Mouse (Mus musculus) liver, embryonic 14.5 days (tissue): ENCODE measurements at regions not wholly inside any gene's neighbourhood (a gene's known extent, or its start where the extent isn't known, plus 50 kb on each side); places are given as distances from the start of the nearest gene placed in this dataset.

Experiments used
- ATAC-seq: fragments of 200-750 bp; cut with Nextera tagmentation; 2 replicates; pipeline ENCODE4 v1.8.0; 2017; ENCODE audit warnings: moderate number of reproducible peaks, mild to moderate bottlenecking, moderate library complexity; ENCODE audit not compliant: insufficient read depth
- DNase-seq, 3 experiments: peaks; one replicate each; pipeline ENCODE4 v3.0.0-alpha.2; 2012 to 2013; ENCODE audit warnings: low read depth in 3 of 3, low spot score in 3 of 3
- H3K27ac ChIP-seq: fragments of 300-500 bp; sonication (generic); 2 replicates; pipeline ENCODE4 v1.5.1; 2014; ENCODE audit warnings: moderate library complexity, mild to moderate bottlenecking, control low read depth, inconsistent platforms
- H3K27me3 ChIP-seq: fragments of 300-500 bp; sonication (generic); 2 replicates; pipeline ENCODE4 v1.6.1; 2014; ENCODE audit warnings: mild to moderate bottlenecking, low read length, moderate library complexity; ENCODE audit not compliant: control insufficient read depth, insufficient read depth
- H3K36me3 ChIP-seq: fragments of 300-500 bp; sonication (generic); replicated peaks from 2 replicates; pipeline ENCODE4 v1.6.1; 2014; ENCODE audit warnings: low read depth; ENCODE audit not compliant: control insufficient read depth, insufficient read depth
- H3K4me1 ChIP-seq, 2 experiments: fragments of 200-500 bp in 1 of 2; fragments of 300-500 bp in 1 of 2; sonication (generic) in 1 of 2; replicated peaks; 2 replicates each; pipeline ENCODE4 v1.6.1; 2012 to 2014; ENCODE audit warnings: antibody characterized with exemption in 1 of 2, inconsistent platforms in 1 of 2, low read length in 1 of 2; ENCODE audit not compliant: control insufficient read depth in 2 of 2, insufficient read depth in 2 of 2
- H3K4me2 ChIP-seq: fragments of 300-500 bp; sonication (generic); 2 replicates; pipeline ENCODE4 v1.6.1; 2014; ENCODE audit warnings: low read depth, mild to moderate bottlenecking, control low read depth, moderate library complexity
- H3K4me3 ChIP-seq, 2 experiments: fragments of 200-500 bp in 1 of 2; fragments of 300-500 bp in 1 of 2; sonication (generic) in 1 of 2; 2 replicates each; pipeline ENCODE4 v1.5.1; 2012 to 2014; ENCODE audit warnings: low read depth in 2 of 2, low read length in 2 of 2, mild to moderate bottlenecking in 2 of 2, control low read depth in 1 of 2, inconsistent platforms in 1 of 2, moderate library complexity in 1 of 2; ENCODE audit not compliant: insufficient read depth in 1 of 2
- H3K9ac ChIP-seq: fragments of 300-500 bp; sonication (generic); replicated peaks from 2 replicates; pipeline ENCODE4 v1.6.1; 2014; ENCODE audit warnings: mild to moderate bottlenecking, control low read depth, moderate library complexity
- H3K9me3 ChIP-seq: fragments of 300-500 bp; sonication (generic); 2 replicates; pipeline ENCODE4 v1.6.1; 2016; ENCODE audit warnings: low read length, mixed read lengths; ENCODE audit not compliant: control insufficient read depth
- CTCF ChIP-seq: IDR thresholded peaks from 2 replicates; pipeline ENCODE4 v1.5.1; 2016; ENCODE audit warnings: antibody characterized with exemption, low read depth, control low read depth
- EP300 ChIP-seq: IDR thresholded peaks from 2 replicates; pipeline ENCODE4 v1.6.1; 2016; ENCODE audit warnings: antibody characterized with exemption, low read depth
- WGBS: fragments of 180-500 bp; shearing (Covaris S2); extraction: QIAGEN DNeasy Blood & Tissue Kit; methylation state at CpG from one replicate; pipeline ENCODE4 v1.1.7; 2014; ENCODE audit not compliant: insufficient replicate concordance; 5-methylcytosine and 5-hydroxymethylcytosine counted together

DNA sequence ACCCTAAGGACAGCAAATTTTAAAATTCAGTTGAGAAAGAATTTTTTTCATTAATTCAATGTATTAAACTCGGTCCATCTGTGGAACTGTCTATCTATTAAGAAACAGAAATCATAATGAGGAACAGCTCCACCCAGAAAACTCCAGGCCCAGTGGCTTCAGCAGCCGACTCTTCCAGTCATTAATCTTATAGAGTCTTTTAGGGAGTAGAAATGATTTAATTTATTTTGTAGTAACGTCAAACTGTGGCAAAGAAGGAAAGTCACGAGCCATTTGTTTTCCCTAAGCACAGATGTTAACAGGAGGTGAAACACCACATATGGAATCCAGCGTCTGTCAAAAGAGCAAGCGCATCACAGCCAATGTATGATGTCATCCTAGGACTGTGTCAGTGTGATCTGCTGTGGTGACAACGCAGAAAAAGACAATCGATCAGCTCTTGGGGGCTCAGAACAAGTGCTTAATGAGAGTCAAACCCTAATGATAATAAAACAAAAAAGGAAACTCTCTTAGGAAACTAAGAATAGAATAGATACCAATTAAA, 119.9 kb upstream of the Irf2bp2 start:
- H3K36me3 ChIP-seq: no peaks in the 10 kb centered on the region
- H3K4me3 ChIP-seq: no peak overlapping the region
- no peak overlapping the region for H3K4me2 ChIP-seq
- H3K27me3 ChIP-seq: no peaks in the 10 kb centered on the region
- TF ChIP-seq EP300 (no peak), CTCF (no peak)
- H3K9me3 ChIP-seq: no peaks in the 10 kb centered on the region
- DNase-seq (no peak), ATAC-seq (no peak)
- 62% methylated on average over 8 of the region's 8 CpGs for WGBS
- no peak overlapping the region for H3K9ac ChIP-seq
- no peaks in the 10 kb centered on the region for H3K4me1 ChIP-seq
- H3K27ac ChIP-seq: no peak overlapping the region

DNA sequence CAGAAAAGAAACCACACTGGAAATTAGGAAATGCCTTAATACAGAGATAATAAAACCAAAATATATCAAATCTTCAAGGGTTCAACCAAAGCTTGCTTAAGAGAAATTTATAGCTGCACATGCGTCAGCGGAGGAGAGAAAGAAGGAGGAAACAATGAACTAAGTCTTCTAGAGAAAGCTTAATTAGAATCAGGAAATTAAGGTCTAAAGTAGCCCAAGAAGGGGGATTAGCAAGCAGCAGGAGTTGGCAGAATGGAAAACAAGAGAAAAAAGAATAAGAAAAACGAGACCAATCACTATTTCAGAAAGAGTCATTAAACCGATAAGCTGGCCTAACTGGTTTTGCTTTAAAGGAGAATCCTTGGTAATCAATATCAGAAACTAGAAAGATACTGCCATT, 119.4 kb upstream of the Irf2bp2 start:
- ATAC-seq (no peak), DNase-seq (no peak)
- no peak overlapping the region for H3K4me2 ChIP-seq
- H3K4me1 ChIP-seq: no peaks in the 10 kb centered on the region
- H3K9ac ChIP-seq: no peak overlapping the region
- H3K36me3 ChIP-seq: no peaks in the 10 kb centered on the region
- no peak overlapping the region for H3K4me3 ChIP-seq
- TF ChIP-seq CTCF: no peak
- TF ChIP-seq EP300: no peak
- H3K27ac ChIP-seq: no peak overlapping the region
- no peaks in the 10 kb centered on the region for H3K9me3 ChIP-seq
- no peaks in the 10 kb centered on the region for H3K27me3 ChIP-seq
- WGBS: 62% methylated on average over 4 of the region's 4 CpGs

DNA sequence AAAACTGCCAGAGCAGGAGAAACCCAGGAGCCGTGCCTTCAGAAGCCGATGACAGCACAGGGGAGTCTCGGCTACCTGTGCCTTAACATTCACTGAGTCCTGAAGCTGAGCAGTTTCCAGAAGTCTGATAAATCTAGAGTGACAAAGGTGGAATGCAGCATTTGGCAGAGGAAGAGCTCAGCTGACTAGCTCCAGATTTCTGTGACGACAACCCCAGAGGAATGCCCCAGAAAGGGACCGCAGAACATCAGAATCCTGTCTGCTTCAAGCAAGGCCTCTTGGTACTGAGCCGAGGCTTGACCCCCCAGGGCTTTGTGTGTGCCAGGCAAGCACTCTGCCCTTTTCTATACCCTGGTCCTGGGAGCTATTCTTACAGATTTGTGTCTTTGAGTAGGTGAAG, 119.0 kb upstream of the Irf2bp2 start:
- WGBS: 73% methylated on average over 6 of the region's 6 CpGs
- no peaks in the 10 kb centered on the region for H3K36me3 ChIP-seq

DNA sequence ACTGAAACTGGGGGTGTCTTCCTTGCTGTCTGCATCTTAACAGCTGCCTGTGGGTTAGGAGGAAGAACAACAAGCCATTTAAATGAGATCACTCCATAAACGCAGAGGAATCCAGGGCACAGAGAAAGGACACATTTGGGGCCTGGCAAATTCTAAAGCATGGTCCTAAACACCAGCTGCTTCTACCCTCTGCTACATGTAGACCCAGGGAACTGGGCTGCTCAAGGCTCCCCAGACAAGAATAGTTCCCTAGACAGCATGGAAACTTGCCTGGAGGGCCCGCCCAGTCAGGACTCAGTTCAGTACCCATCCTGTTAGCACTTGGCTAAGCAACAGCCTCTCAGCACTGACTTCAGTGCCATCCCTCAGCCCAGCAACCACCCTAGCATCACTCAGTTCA, 115.2 kb upstream of the Irf2bp2 start:
- no peak overlapping the region for H3K27ac ChIP-seq
- H3K4me3 ChIP-seq: no peak overlapping the region
- 42% methylated on average over 2 of the region's 2 CpGs for WGBS
- H3K27me3 ChIP-seq: no peaks in the 10 kb centered on the region
- TF ChIP-seq CTCF (no peak), EP300 (no peak)
- H3K36me3 ChIP-seq: no peaks in the 10 kb centered on the region
- H3K9ac ChIP-seq: no peak overlapping the region
- DNase-seq: no peak
- H3K4me1 ChIP-seq: peaks cover 0 to 2% of the 10 kb centered on the region in 2 experiments; a peak in 2 of 4 replicates
- no peak for ATAC-seq
- H3K4me2 ChIP-seq: no peak overlapping the region
- H3K9me3 ChIP-seq: no peaks in the 10 kb centered on the region

More for the DNA sequence above, 119.0 kb upstream of the Irf2bp2 start:
- Histone ChIP-seq H3K4me3 (no peak overlapping the region), H3K9me3 (no peaks in the 10 kb centered on the region), H3K27ac (no peak overlapping the region), H3K9ac (no peak overlapping the region), H3K27me3 (no peaks in the 10 kb centered on the region), H3K4me2 (no peak overlapping the region), H3K4me1 (no peaks in the 10 kb centered on the region)
- ATAC-seq: no peak
- no peak for TF ChIP-seq CTCF
- no peak for DNase-seq

DNA sequence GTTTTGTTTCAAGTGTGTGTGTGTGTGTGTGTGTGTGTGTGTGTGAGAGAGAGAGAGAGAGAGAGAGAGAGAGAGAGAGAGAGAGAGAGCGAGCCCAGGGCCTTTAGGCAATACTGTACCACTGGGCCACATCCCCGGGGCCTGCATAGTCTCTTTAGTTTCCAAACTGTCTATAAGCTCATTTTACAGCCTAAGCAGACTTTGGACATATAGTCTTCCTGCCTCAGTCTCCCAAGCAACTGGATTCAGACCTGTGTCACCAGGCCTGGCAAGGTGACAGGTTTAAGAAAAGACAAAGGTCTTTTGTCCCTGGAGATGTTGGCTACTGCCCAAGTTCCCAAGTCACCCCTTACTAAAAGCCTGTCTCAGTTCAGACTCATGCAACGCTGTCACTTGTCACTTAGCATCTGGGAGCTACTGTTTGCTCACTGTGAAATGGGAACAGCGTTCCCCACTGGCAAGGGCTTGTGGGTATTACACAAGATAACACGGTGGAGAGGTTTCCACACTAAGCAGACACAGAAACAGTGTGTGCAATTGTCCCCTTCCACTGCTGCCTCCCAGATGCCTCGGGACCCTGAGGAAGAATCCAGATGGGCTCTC, 113.6 kb upstream of the Irf2bp2 start:
- DNase-seq (no peak), ATAC-seq (no peak)
- no peaks in the 10 kb centered on the region for H3K36me3 ChIP-seq
- H3K4me1 ChIP-seq: peaks cover 0 to 8% of the 10 kb centered on the region in 2 experiments; a peak in 2 of 4 replicates
- H3K4me3 ChIP-seq: no peak overlapping the region
- H3K27ac ChIP-seq: no peak overlapping the region
- H3K9ac ChIP-seq: no peak overlapping the region
- H3K4me2 ChIP-seq: no peak overlapping the region
- WGBS: 50% methylated on average over 6 of the region's 6 CpGs
- H3K27me3 ChIP-seq: no peaks in the 10 kb centered on the region
- TF ChIP-seq EP300: no peak
- no peak for TF ChIP-seq CTCF
- H3K9me3 ChIP-seq: no peaks in the 10 kb centered on the region
